Mouse (Mus musculus) hindbrain, embryonic 16.5 days (tissue): Measurements from ENCODE around the gene D430041D05Rik. TPM values are rescaled to one million over a fixed set of nuclear protein-coding genes. Genes with fewer than 3 reads are reported as not detected.

Source experiments
- ATAC-seq: fragments of 200-750 bp; cut with Nextera tagmentation; 2 replicates; pipeline ENCODE4 v1.8.0; 2017; ENCODE audit warnings: moderate TSS enrichment, moderate library complexity
- H3K27ac ChIP-seq: fragments of 300-500 bp; sonication (generic); 2 replicates; pipeline ENCODE4 v1.5.1; 2014; ENCODE audit warnings: low read depth, mild to moderate bottlenecking, control low read depth, low read length, moderate library complexity
- H3K27me3 ChIP-seq: fragments of 300-500 bp; sonication (generic); replicated peaks from 2 replicates; pipeline ENCODE4 v1.6.1; 2014; ENCODE audit warnings: low read length; ENCODE audit not compliant: control insufficient read depth, insufficient read depth
- H3K36me3 ChIP-seq: fragments of 300-500 bp; sonication (generic); 2 replicates; pipeline ENCODE4 v1.6.1; 2014; ENCODE audit warnings: mild to moderate bottlenecking, low read length, moderate library complexity, mixed read lengths; ENCODE audit not compliant: control insufficient read depth, insufficient read depth
- H3K4me1 ChIP-seq: fragments of 300-500 bp; sonication (generic); 2 replicates; pipeline ENCODE4 v1.6.1; 2014; ENCODE audit warnings: low read depth, low read length; ENCODE audit not compliant: control insufficient read depth, insufficient read depth
- H3K4me2 ChIP-seq: fragments of 300-500 bp; sonication (generic); 2 replicates; pipeline ENCODE4 v1.6.1; 2014; ENCODE audit warnings: mild to moderate bottlenecking, low read length, control low read depth, moderate library complexity
- H3K4me3 ChIP-seq: fragments of 300-500 bp; sonication (generic); 2 replicates; pipeline ENCODE4 v1.5.1; 2014; ENCODE audit warnings: mild to moderate bottlenecking, low read length, control low read depth, moderate library complexity
- H3K9ac ChIP-seq: fragments of 300-500 bp; sonication (generic); 2 replicates; pipeline ENCODE4 v1.6.1; 2014; ENCODE audit warnings: low read depth, mild to moderate bottlenecking, control low read depth, low read length, moderate library complexity
- H3K9me3 ChIP-seq: fragments of 300-500 bp; sonication (generic); 2 replicates; pipeline ENCODE4 v1.6.1; 2014; ENCODE audit warnings: mild to moderate bottlenecking, low read length, moderate library complexity; ENCODE audit not compliant: control insufficient read depth
- WGBS: fragments of 180-500 bp; shearing (Covaris S2); extraction: QIAGEN DNeasy Blood & Tissue Kit; methylation state at CpG from one replicate; pipeline ENCODE4 v1.1.7; 2014; 5-methylcytosine and 5-hydroxymethylcytosine counted together
- polyA plus RNA-seq: library from polyadenylated mRNA; unstranded; fragments of >200 nt; fragmentation: Nextera tagmentation; extraction: Ambion mirVana; gene quantifications from 2 replicates; pipeline ENCODE4 v1.2.1, GENCODE M21; 2015

Gene D430041D05Rik
- polyA plus RNA-seq, 1 experiment from 2014 or later, result 8.9 TPM

DNA sequence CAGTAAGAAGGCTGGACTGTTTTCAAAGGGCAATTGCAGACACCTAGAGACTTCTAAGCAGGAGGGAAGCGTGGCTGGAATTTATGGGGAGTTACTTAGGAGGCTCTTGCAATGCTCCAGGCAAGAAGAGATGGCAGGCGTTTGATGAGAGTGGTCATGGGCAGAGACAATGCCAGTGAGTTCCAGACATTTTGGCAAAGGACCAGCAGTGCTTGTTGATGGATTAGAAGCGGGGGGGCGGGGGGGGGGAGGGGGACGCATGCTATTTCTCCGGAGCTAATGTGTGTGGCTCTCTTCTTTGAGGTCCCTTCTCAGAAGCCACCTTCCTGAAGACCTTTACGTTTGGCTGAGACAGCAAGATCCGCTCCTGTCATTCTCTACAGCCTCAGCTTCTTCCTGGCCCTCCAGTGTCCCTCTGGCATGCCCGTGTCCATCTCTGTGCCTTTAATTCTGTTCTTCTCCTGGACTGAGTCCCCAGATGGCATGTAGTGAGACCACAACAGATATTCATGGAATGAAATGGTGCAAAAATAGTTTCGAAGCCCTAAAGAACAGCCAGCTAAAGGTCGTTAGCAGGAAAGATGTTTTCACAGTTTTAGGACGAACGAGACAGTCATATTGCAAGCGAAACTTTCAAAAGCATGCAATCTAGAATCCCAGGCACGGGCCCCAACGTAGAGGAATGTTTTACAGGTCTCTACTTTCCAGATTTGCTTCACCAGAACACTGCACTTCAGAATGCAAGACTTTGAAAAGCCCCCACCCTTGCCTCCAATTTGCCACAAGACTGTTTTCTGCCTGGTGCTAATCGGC, 234.4 kb downstream of the D430041D05Rik start:
- Histone ChIP-seq H3K27ac (no peak overlapping the region; the same call in 1 of the 2 replicates), H3K9ac (no peak overlapping the region), H3K9me3 (no peaks in the 10 kb centered on the region), H3K4me1 (peaks cover 9% of the 10 kb centered on the region), H3K36me3 (no peaks in the 10 kb centered on the region), H3K4me2 (no peak overlapping the region), H3K27me3 (no peaks in the 10 kb centered on the region), H3K4me3 (no peak overlapping the region)
- ATAC-seq, result peak; percentile 55; the same call in 1 of the 2 replicates
- 59% methylated on average over 17 of the region's 17 CpGs for WGBS

DNA sequence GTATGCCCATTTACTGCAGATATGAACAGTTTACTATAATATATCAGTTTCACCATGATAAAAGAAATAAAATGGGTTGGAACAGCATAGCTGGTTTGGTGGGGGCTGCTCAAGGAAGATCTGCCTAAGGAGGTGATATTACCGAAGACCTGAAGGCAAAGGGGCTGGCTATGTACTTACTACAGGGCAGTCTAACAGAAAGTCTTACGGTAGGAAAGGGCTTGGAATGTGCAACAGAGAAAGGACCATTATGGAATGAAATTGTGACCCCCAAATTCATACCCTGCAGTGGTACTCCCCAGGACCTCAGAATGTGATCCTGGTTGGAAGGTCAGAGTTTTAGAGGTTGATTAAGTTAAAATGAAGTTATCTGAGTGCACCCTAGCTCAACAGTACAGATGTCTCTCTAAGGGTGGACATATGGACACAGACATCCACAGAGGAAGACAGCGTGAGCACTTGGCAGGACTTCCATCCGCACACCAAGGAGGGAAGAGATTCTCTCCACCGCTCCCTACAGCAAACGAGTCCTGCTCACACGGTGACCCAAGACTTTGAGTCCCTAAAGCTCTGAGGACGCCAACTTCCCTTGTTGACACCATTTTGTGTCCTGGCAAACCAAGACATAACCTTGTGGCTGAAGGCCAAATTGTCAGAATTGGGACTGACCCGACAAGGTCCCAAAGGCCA, 235.2 kb downstream of the D430041D05Rik start:
- no peak overlapping the region for H3K27ac ChIP-seq
- H3K4me3 ChIP-seq, result no peak overlapping the region
- 72% methylated on average over 9 of the region's 9 CpGs for WGBS
- peaks cover 9% of the 10 kb centered on the region for H3K4me1 ChIP-seq
- no peaks in the 10 kb centered on the region for H3K9me3 ChIP-seq
- no peaks in the 10 kb centered on the region for H3K27me3 ChIP-seq
- no peaks in the 10 kb centered on the region for H3K36me3 ChIP-seq
- no peak overlapping the region for H3K4me2 ChIP-seq
- no peak overlapping the region for H3K9ac ChIP-seq
- no peak for ATAC-seq

DNA sequence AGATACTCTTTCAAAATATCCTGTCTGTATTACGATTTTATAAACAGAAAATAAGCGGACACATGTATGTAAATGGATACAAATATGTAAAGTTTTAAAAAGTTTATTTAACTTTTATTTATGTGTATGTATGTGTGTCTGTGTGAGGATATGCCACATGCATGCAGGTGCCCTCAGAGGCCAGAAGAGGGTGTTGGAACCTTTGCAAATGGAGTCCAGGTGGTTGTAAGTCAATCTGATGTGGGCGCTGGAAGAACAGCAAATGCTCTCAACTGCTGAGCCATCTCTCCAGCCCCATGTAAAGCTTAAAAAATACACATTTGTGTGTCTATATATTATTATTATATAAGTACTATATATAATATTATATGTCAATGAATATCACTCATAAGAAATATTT, 237.4 kb downstream of the D430041D05Rik start:
- H3K4me2 ChIP-seq, result no peak overlapping the region
- no peaks in the 10 kb centered on the region for H3K36me3 ChIP-seq
- H3K9me3 ChIP-seq, result no peaks in the 10 kb centered on the region
- 96% methylated on average over 3 of the region's 3 CpGs for WGBS
- no peak overlapping the region for H3K9ac ChIP-seq
- H3K27ac ChIP-seq, result no peak overlapping the region
- no peaks in the 10 kb centered on the region for H3K27me3 ChIP-seq
- no peak overlapping the region for H3K4me3 ChIP-seq
- H3K4me1 ChIP-seq, result peaks cover 9% of the 10 kb centered on the region
- no peak for ATAC-seq

DNA sequence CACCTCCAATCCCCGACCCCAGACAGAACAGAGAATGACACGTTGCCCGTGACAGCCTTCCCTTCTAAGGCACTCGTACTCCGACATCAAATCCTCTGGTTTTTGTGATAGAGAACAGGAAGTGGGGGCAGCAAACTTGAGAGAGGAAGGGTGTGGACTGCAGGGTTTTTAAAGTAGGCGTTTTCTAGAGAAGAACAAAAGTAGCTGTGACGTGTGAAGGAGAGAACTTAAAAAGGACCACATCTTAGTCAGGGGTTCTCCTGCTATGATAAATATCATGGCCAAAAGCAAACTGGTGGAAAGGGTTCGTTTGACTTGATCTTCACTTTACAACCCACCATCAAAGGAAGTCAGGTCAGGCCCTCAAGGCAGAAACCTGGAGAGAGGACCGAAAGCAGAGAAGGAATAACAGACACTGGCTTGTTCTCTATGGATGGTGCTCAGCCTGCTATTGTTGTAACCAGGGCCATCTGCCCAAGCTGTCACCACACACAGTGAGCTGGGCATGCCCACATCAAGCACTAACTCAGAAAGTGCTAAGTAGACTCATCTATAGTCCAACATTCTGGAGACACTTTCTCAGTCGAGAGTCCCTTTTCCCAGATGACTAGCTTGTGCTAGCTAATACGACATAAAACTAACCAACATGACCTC, 238.0 kb downstream of the D430041D05Rik start:
- H3K27ac ChIP-seq, result no peak overlapping the region
- no peaks in the 10 kb centered on the region for H3K27me3 ChIP-seq
- no peaks in the 10 kb centered on the region for H3K9me3 ChIP-seq
- no peak overlapping the region for H3K9ac ChIP-seq
- ATAC-seq, result no peak
- H3K4me1 ChIP-seq, result peaks cover 9% of the 10 kb centered on the region
- no peak overlapping the region for H3K4me3 ChIP-seq
- no peak overlapping the region for H3K4me2 ChIP-seq
- 73% methylated on average over 11 of the region's 11 CpGs for WGBS
- no peaks in the 10 kb centered on the region for H3K36me3 ChIP-seq

DNA sequence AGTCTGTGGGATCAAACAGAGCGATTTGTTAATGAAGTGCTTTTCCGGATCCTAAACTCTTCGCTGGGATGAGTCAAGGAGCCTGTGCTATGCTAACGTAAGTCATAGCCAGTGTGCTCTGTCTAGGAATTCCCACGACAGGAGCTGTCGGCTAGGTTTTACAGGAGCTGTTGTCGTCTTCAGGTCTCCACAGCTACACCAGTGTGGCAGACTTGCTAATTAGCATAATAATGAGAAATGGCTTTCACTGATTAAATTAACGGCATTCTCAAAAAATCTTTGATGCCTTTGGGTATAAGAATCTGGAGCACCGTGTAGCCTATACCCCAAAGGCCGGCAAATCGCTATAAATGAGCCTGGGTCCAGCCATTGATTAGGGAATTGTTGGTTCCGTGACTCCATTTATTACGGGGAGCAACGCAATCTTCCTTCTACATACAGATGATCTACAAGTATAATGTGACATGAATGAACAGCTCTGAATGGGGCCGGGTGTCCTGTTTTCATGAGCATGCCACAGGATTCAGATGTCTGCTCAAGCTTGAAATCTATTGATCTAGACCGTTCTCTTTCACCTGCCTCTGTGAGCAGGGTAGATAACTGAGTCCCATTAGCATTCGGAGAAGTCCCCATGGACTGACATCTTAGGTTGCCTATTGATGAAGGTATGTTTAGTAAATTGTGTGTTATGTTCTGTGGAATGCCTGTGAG, 242.5 kb downstream of the D430041D05Rik start:
- ATAC-seq, result peak; percentile 84
- no peaks in the 10 kb centered on the region; the same call in 1 of the 2 replicates for H3K4me1 ChIP-seq
- H3K4me2 ChIP-seq, result 0 out of 2 replicates have a peak overlapping the region, but pooled peaks have one; percentile 16
- no peak overlapping the region for H3K4me3 ChIP-seq
- H3K9ac ChIP-seq, result no peak overlapping the region
- no peaks in the 10 kb centered on the region for H3K9me3 ChIP-seq
- no peaks in the 10 kb centered on the region for H3K27me3 ChIP-seq
- 0 out of 2 replicates have a peak, but pooled peaks cover 5% of the 10 kb centered on the region for H3K36me3 ChIP-seq
- H3K27ac ChIP-seq, result no peak overlapping the region; the same call in 1 of the 2 replicates
- 34% methylated on average over 17 of the region's 17 CpGs for WGBS

DNA sequence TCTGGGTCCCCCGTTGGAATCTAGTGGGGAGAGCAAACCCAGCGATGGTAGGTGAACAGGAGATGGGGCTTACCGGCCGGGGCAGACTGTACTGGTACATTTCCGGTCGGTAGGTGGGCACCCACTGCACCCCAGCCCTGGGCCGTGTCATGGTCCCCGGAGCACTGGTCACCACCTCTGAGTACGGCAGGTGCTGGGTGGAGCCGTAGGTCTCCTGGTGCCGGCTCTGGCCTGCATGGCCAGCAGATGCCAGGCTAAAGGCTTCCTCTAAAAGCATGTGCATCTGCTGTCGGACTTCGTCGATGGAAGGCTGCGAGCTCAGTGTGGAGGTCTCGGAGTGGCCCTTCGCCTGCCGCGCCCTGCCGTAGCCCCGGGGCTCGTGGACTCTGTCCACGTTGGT, 243.0 kb downstream of the D430041D05Rik start:
- Histone ChIP-seq H3K4me1 (no peaks in the 10 kb centered on the region; the same call in 1 of the 2 replicates), H3K4me3 (no peak overlapping the region), H3K36me3 (0 out of 2 replicates have a peak, but pooled peaks cover 5% of the 10 kb centered on the region), H3K4me2 (no peak overlapping the region), H3K27me3 (no peaks in the 10 kb centered on the region), H3K9ac (no peak overlapping the region), H3K9me3 (no peaks in the 10 kb centered on the region), H3K27ac (0 out of 2 replicates have a peak overlapping the region, but pooled peaks have one; percentile 16)
- WGBS, result 89% methylated on average over 23 of the region's 23 CpGs
- ATAC-seq, result no peak

DNA sequence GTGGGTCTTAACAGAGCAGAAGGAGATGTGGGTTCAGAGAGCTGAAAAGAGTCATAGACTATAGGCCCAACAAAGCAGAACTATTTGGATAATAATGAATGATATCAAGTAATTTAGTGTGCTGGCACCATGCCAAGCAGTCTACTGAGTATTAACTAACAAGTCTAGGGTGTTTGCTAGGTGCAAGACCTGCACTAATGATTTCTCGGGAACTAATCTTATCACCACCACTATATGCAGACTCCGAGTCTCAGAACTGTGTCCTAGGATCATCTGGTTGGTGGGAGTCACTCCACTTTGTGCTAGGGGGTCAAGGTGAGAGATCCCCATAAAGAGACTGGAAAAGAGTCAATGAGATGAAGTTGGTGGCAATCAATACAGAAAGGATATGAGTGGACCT, 245.2 kb downstream of the D430041D05Rik start:
- 86% methylated on average over 2 of the region's 2 CpGs for WGBS
- ATAC-seq, result no peak

DNA sequence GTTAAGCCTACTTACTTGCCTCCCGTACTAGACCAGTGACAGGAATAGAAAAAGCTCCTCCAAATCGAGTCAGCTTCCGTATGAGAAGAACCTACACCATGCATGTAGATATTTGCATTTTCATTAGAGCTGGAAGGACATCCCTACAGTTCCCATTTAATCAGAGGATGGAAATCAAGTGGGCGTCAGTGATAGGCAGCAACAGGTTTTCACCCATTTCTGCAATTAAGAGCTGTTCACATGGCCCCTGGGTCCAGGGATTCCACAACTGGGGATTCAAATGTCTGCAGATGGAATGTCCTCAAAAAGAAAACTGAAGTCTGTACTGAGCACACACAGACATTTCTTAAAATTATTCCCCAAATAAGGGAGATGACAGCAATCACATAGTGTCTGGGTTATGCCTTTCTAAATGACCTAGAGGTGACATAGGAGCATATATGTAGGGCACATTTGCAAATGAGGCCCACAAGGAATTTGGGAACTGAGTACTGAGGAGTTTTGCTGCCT, 246.8 kb downstream of the D430041D05Rik start:
- ATAC-seq, result no peak
- 88% methylated on average over 4 of the region's 4 CpGs for WGBS

More for the DNA sequence above, 245.2 kb downstream of the D430041D05Rik start:
- Histone ChIP-seq H3K27ac (no peak overlapping the region), H3K4me2 (no peak overlapping the region), H3K27me3 (no peaks in the 10 kb centered on the region), H3K9ac (no peak overlapping the region), H3K9me3 (no peaks in the 10 kb centered on the region), H3K4me3 (no peak overlapping the region), H3K36me3 (0 out of 2 replicates have a peak, but pooled peaks cover 5% of the 10 kb centered on the region), H3K4me1 (no peaks in the 10 kb centered on the region; the same call in 1 of the 2 replicates)

More for the DNA sequence above, 246.8 kb downstream of the D430041D05Rik start:
- H3K4me3 ChIP-seq, result no peak overlapping the region
- no peaks in the 10 kb centered on the region for H3K27me3 ChIP-seq
- no peak overlapping the region for H3K4me2 ChIP-seq
- H3K9me3 ChIP-seq, result no peaks in the 10 kb centered on the region
- H3K36me3 ChIP-seq, result 0 out of 2 replicates have a peak, but pooled peaks cover 5% of the 10 kb centered on the region
- no peak overlapping the region for H3K27ac ChIP-seq
- H3K4me1 ChIP-seq, result no peaks in the 10 kb centered on the region; the same call in 1 of the 2 replicates
- H3K9ac ChIP-seq, result no peak overlapping the region
